Mouse (Mus musculus): Measurements from ENCODE around the gene Chchd6.
A peak's percentile ranks its signal among the peaks of the same experiment; 100 is the strongest.

Chchd6 gene

DNA sequence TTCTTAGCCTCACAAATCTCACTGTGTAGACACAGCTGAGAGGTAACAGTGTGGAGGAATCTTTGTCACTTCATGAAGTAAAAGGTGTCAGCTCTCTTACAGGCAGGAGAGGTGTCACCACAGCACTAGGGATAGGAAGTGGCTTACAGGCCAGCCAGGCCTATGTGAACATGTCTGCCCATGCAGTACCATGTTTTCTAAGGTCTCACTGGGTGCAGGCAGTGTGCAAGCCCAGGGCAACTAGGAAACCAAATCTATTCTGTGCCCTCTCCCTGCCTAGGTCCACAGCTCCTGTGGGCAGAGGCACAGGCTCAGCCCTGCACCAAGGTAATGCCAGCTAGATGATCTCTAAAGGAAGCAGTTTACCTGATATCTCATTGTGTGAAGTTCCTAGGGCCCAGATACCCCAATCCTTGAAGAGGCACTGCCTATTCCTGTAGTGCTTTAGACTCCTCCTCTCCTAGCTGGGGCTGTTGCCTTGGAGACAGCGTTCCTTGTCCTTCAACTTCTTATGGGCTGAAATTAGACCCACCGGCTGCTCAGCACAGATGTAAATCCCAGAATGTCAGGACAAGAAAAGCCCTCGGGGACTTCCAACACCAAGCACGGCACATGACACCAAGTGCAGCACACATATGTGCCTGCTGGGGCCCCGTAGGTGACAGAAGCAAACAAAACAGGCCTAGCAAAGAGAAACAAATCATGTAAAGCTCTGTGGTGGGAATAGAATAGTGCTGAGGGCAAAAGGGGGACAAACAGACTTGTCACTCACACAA is 10.6 kb downstream of the Chchd6 start:
- no peak for DNase-seq

DNA sequence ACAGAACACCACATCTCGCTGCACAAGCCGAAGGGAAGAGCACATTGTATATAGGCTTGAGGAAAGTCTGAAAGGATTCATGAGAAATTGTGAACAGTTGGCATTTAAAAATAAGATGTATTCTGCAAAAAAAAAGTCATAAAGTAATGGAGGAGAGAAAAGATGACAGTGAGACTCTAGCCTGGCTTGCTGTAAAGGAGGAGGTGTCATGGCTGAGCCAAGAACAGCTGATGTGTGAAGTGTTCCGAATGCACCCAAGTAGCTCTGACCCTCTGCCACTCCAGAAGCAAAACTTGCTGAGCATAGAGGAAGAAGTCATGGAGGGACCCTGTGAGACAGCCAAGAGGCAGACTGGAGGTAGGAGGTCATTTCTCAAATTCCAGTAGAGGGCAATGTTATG is 12.3 kb downstream of the Chchd6 start:
- DNase-seq: no peak

DNA sequence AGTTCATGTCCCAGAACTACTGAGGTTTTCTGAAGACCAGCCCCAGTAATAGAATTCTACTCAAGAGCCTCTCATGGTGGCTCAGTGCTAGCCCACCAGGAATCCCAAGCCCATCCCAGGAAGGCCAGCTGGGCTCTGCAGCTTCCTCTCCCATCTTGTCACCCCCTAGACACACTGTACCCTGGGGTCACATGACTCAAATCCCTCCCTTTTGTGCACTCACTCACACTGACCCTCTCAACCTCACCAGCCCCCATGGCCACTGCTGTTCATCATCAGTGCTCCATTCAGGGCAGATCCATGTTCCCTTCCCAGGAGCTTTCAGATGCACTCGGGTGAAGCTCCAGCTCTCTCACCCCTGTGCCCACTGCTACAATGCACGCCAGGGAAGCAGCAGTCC is 20.8 kb downstream of the Chchd6 start:
- no peak for DNase-seq

DNA sequence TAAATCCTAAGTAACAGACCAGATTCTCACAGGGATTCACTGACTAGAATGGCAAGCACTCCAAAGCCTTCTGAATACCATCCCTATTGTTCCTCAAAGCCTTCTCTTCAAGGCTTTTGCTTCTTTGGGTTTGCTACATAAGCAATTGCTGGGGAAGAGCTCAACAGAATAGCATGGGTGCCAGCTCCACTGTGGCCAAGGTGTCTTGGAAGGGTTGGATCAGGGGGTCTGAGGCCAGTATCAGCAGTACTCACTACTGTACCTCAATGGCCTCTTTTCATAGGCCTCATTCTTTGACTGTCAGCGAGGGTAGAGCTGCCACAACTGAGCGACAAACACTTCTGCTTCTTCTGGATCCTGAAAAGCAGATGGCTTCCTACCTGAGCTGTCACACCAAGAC is 21.7 kb downstream of the Chchd6 start:
- no peak for DNase-seq

DNA sequence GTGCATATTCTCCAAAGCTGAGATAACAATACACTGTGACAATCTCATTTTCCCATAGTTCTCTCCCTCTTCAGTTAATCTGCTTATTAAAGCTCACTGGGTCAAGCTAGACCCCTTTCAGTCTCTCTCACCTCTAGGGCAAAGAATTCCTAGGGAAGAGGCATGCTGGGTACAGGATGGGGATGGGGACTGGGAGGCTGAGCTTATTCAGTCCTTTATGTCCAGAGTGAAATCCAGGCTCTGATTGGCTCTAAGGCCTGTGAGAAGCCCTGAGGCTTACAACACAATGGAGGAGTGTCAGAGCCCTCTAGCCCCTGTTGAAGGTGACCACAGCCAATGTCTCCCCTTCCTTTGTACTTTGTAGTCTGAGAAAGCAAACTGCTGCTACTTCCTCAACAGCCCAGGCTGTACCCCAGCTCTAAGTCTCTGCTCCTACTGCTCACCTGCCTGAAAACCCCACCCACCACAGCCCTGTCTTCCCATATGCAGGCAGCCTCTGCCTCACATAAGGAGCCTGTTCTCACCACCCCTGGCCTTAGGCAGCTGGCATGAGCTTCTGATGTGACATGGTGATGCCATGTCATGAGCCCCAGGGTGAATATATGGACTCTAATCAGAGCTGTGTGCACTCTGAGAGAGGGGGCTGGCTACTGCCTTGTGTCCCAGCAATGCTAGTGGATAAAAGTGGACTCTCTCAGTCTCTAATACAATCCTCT is 22.4 kb downstream of the Chchd6 start:
- DNase-seq: no peak

DNA sequence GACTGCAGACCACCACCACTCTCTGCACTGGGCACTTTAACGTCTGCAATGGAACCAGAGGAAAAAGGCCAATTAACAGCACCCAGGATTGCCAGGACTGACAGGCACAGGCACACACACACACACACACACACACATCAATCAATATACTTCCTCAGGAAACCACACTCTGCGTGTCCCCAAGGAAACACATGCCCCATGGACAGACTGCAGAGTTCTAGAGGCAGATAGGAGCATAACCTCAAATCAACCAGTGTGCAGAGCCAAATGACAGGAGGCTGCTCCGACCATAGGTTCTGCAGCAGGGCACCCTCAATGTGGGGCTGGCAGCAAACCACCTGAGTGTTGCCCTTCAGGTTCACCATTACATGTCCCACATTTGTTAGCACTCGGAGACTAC is 26.1 kb downstream of the Chchd6 start:
- DNase-seq: no peak

DNA sequence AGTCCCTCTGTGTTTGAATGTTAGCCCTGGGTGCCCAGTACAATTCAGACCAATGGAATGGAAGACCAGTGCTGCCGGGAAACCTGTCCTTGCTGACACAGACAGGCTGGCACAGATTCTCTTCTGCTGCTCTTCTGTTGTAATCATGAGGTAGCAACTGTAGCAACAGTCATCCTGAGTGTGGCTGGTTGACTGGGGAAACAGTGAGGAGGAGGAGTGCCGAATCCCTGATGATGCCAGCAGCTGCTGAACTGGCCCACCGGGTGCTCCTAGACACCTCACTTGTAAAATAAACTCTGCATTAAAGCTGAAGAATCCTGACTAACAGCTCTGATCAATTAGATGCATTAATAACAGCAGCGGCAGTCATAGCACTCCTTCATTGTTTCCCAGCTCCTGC is 28.7 kb downstream of the Chchd6 start:
- no peak for DNase-seq

DNA sequence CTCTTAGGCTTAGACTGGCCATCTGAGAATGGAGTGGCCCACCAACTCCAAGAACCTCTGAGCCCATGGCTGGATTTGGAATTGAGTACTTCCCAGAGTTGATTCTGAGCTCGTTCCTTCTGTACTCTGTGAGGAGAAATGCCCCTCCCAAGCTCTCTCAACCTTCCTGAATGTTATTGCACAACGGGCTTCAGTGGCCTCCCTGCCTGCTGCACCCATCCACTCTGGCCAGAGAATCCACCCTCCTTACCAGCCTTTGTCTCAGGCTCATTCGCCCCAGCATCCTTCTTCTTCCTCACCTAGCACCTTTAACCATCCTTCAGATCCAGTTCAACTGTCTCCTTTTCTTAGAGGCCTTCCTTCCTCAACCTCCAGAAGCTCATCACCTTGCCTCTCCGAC is 32.1 kb downstream of the Chchd6 start:
- no peak for DNase-seq

DNA sequence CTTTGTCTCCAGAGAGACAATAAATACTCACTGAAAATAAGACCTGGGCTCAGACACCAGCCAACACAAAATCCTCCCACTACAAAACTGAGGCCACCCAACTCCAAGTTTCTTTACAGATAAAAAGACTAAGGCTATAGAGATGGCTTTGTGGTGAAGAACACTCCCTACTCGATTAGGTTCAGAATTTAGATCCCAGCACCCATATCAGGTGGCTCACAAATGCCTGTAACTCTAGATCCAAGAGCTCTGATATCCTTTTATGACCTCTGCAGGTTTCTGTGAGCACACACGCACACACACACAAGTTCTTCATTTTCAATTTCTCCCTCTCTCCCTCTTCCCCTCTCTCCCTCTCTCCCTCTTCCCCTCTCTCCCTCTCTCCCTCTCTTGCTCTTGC is 34.6 kb downstream of the Chchd6 start:
- no peak for DNase-seq

DNA sequence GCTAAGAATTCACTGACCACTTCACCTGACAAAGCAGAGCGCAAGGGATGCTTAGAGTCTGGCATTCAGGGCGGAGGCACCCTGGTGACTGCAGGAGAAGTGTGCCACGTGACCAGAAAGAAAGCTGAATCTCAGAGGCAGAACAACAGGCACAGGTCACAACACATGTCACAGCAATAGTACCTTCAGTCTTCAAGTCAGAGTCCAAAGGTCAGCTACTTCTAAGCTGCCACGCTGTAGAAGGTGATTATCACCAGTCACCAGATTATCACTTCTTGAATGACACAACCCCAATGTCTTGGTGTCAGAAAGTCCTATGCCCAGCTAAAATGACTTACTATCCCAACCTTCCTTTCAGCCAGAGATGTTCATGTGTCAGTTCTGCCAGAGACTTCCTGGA is 37.8 kb downstream of the Chchd6 start:
- no peak for DNase-seq

DNA sequence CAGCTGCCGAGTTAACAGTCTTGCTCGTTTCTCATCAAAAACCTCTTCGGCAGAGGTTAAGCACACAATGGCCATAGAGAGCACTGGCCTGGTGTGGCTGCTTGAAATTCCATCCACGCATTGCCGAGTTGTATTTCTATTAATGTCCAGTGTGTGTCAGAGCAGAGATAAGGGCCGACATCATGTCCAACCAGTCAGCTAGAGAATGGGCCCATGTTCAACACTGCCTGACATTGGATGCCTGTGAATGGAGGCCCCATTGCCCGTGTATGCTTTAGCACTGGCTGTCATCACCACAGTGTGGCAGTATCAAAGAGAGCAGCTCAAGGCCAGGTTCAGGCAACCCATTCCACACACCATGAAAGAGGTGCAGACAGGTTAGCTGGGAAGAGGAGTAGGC is 38.9 kb downstream of the Chchd6 start:
- no peak for DNase-seq

DNA sequence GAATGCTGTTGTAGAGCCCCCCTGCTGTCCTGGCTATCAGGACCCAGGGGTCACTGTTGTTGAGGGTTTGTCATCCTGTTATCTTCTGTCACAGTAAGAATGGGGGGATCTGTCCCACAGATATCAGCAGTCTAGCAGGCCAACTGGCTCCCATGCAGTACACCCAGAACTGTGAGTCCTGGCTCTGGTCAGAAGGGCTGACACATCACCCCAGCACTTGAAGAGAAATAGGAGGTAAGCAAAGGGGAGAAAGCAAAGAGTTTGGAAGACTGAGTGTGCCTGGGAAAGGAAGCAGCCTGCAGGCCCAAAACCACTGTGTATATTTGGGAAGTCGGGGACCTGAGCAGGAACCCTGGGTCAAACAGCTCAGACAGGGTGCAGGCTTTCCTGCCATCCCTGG is 39.5 kb downstream of the Chchd6 start:
- no peak for DNase-seq

DNA sequence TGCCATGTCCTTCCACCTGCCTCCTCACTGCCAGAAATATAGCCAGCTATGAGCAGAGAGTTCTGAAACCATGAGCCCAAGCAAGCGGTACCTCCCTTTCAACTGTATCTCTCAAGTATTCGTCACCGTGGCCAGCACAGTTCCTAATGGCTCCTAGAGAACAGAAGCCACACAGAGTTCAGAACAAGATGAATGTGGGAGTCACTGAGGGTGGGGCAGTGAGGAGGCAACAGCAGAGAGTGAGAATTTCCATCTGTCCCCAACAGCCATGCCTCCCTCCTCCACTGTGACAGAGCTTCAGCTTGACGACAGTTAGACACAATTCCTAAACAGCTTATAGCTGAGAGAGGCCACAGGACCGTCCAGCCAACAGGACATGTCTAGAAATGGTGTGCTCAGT is 41.4 kb downstream of the Chchd6 start:
- DNase-seq: no peak

DNA sequence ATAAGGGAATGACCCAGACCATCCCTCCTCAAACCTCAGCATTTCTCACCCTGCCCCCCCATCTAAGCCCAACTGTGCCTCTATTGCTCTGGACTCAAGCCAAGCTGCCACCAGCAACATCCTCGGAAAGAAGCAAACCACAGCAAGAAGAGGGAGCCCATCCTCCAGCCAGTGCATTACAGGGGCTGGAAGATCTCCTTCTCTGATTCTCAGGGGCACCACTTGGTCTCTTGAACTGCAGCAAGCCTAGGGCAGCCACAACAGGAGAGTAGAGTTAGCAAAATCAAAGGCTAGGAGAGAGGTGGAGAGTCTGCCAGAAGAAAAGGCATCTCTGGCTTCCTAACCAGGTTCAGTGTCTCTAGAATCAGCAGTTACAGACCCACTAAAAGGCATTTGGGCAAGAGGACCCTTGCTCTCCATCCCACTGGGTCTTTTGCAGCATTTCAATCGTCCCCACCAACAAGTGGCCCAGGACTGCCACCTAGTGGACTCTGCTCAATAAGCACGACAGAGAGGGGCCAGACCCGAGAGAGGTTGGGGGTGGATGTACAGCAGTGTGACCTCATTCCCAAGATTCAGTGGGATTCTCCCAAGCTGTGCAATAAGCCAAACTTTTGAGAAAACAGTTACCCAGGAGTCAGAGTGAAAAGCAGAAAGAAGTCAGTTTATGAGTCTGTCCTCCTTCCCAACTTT is 42.3 kb downstream of the Chchd6 start:
- DNase-seq: peak; percentile 36 to 76

DNA sequence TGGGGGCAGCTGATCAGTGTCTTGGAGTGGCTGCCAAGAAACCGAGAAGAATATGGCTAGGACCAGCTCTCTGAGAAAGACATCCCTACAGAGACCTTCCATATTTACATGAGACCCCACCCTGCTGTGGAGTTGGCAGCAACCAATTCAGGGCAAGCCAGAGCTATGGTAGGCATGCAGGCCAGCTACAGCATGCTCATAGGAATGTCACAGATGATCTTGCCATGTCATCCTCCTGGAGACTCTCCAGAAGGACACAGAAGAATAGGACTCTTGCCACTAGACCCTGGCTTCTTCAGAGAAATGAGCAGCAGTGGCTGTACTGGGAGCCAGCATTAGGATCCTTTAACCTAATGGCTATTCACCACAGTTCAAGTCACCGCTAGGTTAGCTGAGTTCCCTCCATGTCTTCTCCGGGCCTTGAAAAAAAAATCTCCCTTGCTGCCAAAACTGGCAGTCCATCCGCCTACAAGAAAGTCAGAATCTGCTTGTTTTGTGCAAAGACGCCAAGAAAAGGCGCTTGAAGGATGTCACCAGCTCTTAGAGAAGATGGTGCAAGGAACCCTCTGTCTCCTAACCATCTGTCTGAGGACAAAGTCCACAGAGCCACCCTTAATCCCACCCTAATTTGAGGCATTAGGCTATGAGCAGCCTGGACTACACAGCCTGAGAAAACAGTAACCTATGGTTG is 43.0 kb downstream of the Chchd6 start:
- no peak for DNase-seq

DNA sequence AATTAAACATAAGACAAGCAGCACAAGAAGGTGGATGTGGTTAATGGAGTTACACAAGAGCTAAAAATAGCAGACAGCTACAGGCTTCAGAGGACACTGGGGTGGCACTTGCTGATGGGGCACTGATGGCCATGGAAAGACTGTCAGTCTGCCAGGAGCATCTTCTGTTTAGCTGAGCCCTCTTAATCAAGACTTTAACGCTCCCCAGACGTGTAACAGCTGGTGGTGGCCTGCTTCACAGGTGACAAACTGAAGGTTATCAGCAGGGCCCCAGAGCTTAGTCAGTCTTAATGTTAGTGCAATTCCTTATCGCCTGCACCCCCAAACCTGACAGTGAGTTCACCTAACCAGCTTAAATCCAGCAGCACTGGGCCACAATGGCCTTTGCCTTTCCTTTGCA is 46.3 kb downstream of the Chchd6 start:
- DNase-seq: no peak

DNA sequence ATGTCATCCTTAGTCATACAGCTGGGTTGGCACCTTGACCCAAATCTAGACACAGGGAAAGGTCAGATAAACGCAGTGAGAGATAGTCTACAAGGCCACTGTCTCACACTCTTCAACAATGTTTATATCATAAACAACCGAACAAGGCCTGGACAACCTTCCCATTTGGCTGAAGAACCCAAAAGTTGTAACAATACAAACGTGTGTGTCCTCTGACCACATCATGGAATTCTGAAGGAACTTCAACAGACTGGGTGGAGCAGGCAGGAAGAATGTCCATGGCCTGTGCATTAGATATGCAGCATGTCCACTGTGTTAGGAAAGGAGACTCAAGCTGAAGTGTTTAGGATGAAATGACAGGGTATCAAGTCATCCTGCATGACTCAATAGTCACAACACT is 47.5 kb downstream of the Chchd6 start:
- no peak for DNase-seq

DNA sequence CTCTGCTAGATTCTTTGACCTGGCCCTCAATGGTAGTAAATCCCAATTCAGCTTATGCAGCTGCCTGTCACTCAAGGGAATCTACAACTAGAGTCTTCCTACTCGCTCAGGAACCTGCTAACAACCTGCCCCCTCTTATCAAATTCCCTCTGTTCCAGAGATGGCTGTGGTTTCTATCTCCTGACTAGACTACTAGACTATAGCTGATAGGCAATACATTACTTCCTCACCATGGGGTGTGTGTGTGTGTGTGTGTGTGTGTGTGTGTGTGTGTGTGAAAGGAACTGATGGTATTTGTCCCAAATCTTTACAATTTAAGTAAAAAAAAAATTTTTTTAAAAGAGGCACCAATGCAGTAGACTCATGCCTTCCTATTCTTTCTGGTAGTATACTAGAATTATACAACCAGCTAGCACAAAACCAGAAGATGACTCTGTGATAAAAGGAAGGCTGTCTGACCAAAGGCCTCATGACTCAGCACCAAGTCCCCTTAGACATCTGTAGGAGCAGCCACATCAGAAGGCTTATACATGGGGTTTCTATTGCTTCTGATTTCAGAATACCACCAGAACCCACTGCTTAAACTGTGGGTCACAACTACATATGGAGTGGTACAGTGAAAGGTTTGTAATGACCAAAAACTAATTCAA is 57.2 kb downstream of the Chchd6 start:
- DNase-seq: no peak

DNA sequence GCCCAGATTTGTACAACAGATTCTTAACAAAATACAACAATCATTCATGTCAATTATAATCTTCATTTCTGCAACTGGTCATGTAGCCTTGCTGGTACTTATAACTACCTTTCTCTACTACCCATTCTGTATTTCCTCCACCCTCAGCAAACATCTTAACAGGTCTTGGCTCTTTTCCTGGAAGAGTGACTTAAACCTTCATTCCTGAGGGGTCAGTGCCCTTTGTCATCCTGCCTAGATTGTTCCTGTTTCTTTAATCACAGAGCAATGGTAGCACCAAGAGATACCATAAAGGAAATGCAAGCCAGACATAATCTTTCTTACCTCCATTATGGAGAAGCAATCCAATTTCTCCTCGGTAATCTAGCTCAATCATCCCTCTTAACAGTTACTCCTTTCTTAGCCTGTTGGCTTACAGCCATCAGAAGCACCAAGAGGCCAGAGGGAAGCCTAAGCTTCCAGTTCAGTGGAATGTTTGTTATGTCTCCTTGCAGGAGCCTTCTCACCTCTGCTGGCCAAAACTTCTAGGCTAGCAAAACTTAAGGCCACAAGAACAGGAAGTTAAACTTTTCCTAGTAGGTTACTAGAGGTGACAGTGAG is 59.7 kb downstream of the Chchd6 start:
- peak in 1 of 2 experiments; percentile 14 for DNase-seq

DNA sequence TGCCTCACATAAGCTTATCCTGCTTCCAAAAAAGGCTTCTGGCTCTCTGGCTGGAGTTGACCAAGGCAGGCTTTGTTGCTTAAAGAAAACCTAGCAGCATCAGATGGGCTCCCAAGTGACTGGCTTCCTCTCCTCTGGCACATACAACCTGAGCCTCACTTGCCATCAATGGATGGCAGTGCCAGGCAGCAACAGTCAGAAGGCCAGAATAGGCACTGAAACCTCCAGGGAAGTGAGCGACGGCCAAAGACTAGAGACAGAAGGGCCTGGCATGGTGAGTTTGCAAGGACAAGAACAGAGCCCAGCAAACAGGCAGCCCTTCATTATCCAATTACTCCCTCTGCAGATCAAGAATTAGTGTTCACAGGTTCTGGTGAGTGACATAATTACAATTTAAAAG is 70.7 kb downstream of the Chchd6 start:
- no peak for DNase-seq

DNA sequence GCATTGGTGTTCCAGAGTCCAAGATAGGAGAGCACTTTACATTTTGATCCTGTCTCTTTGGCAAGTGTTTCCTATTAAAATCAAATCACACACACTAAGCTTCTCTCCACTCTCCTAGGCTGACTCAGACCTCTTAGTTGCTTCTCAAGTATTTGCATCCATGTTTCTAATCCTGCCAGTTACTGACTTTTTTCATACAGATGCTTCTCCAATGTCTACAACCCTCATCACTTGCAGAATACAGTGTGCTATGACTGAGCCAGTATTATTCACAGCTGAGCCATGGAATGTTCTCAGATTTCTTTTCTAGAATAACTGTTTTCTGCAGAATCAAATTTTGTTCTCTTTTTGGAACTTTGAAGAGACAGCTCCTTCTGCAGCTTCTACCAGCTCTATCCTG is 85.3 kb downstream of the Chchd6 start:
- DNase-seq: no peak

DNA sequence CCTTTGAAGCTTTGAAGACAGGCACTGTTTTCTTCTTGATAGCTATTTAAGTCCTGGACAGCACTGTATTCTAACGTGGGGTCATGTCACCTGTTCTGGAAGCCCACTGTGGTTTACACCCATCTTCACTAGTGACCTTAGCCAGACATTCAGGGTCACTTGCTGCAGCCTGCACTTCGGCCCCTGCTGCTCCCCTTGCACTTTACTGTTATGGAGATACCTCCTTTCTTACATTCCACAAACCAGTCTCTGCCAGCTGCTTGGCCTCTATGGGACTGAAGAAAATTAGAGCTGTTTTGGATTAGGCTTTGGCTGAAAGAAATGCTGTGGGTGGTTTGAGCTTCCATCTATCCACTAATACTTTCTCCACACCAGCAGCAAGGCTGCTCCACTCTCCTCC is 86.7 kb downstream of the Chchd6 start:
- no peak for DNase-seq

DNA sequence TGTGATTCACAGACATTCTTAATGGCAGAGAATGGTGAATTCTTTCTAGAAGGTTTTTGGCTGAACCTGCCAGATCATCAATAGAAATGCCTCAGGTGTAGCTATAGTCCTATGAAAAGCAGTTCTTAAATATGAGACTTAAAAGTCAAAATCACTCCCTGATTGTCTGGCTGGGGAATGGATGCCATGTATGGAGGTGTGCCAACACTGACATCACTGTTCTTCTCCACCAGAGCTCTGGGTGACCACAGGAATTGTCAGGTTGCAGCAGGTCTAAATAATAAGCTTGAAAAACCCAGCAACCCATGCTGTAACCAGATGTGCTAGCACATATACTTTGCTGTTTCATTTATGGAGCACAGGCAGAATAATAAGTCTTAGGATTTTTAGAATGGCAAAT is 87.2 kb downstream of the Chchd6 start:
- no peak for DNase-seq
